Mouse (Mus musculus) frontal cortex, postnatal 25 days (tissue): ENCODE measurements around the gene Ptn.

Experiments
- DNase-seq, 2 experiments: peaks; one replicate each; pipeline ENCODE4 v3.0.0; 2022; ENCODE audit warnings: low spot score in 2 of 2

Gene Ptn

GRCm38 (mm10) chr6:36815992-36816391, 6.0 kb upstream of the Ptn start:
- DNase-seq = no peak

GRCm38 (mm10) chr6:36812666-36813515, 2.9 kb upstream of the Ptn start:
- DNase-seq = no peak

GRCm38 (mm10) chr6:36810448-36810847, 428 bp upstream of the Ptn start:
- DNase-seq = no peak

- peak in 1 of 2 experiments; percentile 43 for DNase-seq
Observed at GRCm38 (mm10) chr6:36809311-36809726, 701 bp downstream of the Ptn start.

- DNase-seq = no peak
Observed at GRCm38 (mm10) chr6:36808306-36809058, 1.5 kb downstream of the Ptn start.

- DNase-seq = no peak
Observed at GRCm38 (mm10) chr6:36806906-36807305, 3.1 kb downstream of the Ptn start.

GRCm38 (mm10) chr6:36800309-36800946, 9.6 kb downstream of the Ptn start:
- DNase-seq = no peak

GRCm38 (mm10) chr6:36797066-36797655, 12.9 kb downstream of the Ptn start:
- no peak for DNase-seq

GRCm38 (mm10) chr6:36794535-36794934, 15.5 kb downstream of the Ptn start:
- DNase-seq = no peak

GRCm38 (mm10) chr6:36793775-36794174, 16.2 kb downstream of the Ptn start:
- DNase-seq = no peak

- DNase-seq = no peak
Observed at GRCm38 (mm10) chr6:36789261-36789660, 20.8 kb downstream of the Ptn start.

GRCm38 (mm10) chr6:36788576-36789191, 21.3 kb downstream of the Ptn start:
- DNase-seq = no peak

- no peak for DNase-seq
Observed at GRCm38 (mm10) chr6:36784682-36785208, 25.3 kb downstream of the Ptn start.

- DNase-seq = no peak
Observed at GRCm38 (mm10) chr6:36782481-36782880, 27.5 kb downstream of the Ptn start.

GRCm38 (mm10) chr6:36777567-36778337, 32.3 kb downstream of the Ptn start:
- no peak for DNase-seq

- no peak for DNase-seq
Observed at GRCm38 (mm10) chr6:36777039-36777438, 33.0 kb downstream of the Ptn start.

- DNase-seq = no peak
Observed at GRCm38 (mm10) chr6:36775647-36776360, 34.2 kb downstream of the Ptn start.

- no peak for DNase-seq
Observed at GRCm38 (mm10) chr6:36772541-36772940, 37.5 kb downstream of the Ptn start.

GRCm38 (mm10) chr6:36769012-36769411, 41.0 kb downstream of the Ptn start:
- DNase-seq = no peak

- DNase-seq = no peak
Observed at GRCm38 (mm10) chr6:36766941-36767340, 43.1 kb downstream of the Ptn start.
